Mouse (Mus musculus): ENCODE measurements at regions not wholly inside any gene's neighbourhood (a gene's known extent, or its start where the extent isn't known, plus 50 kb on each side); places are given as distances from the start of the nearest gene placed in this dataset.

DNA sequence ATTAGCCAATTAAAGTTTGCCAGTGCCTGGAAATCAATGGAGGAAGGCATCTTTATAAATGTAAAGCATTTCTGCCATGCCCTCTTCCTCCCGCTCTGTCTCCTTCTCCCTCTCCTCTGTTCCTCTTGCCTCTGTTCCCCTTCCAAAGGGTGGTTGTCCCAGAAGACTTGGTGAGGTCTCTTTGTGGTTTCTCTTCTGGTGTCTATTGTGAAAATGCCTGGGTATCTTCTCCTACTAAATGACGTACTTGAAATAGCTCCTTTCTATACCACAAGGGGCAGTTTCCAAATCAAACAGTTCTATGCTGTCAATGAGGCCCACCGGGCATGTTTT lies 202.1 kb downstream of the Cd47 start:
- ATAC-seq (replicated peaks; ENCODE audit: low FRiP score, poor library complexity, severe bottlenecking), result no peak

DNA sequence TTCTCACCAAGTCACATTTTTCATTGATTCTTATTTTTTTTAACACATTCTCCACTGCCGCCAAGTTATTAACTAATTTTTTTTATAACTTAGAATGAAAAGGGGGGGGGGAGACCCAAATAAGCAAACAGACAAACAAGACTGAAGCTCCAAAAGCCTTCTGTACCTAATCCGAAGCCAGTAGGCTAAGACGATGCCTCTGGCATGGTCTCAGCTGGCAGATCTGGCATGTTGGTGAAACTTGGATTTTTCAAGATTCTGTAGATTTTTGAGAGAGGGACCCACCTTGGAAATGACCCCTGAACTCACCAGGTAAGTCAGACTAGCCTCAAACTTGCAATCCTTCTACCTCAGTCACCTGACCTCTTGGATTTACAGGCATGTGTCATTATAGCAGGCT lies 208.7 kb downstream of the Cd47 start:
- no peak for ATAC-seq (replicated peaks; ENCODE audit: low FRiP score, poor library complexity, severe bottlenecking)

DNA sequence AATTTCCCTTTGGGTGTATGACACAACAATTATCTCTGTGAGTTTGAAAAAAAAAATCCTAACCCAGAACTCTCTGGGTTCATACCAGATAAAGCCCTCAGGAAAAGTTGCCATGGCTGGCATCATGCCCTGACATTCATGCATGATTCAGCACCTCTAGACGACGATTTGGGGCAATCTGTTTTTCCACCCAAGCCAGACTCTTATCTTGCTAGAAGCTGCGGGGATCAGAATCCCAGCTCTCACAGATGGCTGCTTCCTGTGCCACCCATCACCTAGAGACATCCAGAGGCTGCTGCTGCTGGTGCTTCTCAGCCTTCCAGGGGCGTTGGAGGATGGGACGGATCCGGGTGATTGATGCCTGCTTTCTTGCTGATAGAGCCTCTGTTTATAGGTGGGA lies 209.2 kb downstream of the Cd47 start:
- no peak for ATAC-seq (replicated peaks; ENCODE audit: low FRiP score, poor library complexity, severe bottlenecking)

DNA sequence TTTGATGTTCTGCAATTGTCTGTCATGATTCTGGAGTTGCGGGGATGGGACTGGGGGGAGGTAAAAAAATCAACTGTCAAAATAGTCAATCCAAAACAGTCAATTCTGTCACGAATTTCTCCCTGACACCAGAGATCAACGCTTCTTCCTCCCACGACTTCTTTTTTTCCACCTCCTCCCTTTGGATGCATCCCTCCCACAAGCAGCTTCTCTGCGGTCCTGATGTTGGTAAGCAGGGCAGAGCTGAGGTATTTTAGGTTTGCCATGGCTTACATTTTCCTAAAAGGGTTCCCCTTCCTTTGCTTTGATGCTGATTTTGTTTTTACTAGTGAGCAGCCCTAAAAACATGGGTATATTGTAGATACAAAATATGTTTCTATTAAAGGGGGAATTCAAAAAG lies 209.7 kb downstream of the Cd47 start:
- no peak for ATAC-seq (replicated peaks; ENCODE audit: low FRiP score, poor library complexity, severe bottlenecking)

DNA sequence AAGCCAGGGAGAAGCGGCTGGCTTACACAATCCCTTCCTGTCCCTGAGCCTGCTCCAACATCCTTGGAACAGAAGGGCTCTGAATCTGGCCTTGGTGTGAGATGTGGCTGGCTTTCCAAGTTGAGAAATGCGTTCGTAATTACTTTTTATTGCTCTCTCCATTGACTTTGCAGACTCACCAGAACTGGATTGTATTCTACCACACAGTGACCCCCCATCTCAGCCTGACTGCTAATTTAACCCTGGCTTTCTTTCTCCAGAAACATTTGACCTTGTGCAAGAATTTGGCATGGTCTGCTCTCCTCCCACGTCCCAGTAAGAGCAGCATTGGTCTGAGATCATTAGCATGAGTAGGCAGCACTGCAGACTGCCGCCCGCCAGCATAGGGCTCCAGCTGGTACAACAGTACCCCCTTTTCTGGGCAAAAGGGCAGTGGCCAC lies 210.2 kb downstream of the Cd47 start:
- no peak for ATAC-seq (replicated peaks; ENCODE audit: low FRiP score, poor library complexity, severe bottlenecking)

DNA sequence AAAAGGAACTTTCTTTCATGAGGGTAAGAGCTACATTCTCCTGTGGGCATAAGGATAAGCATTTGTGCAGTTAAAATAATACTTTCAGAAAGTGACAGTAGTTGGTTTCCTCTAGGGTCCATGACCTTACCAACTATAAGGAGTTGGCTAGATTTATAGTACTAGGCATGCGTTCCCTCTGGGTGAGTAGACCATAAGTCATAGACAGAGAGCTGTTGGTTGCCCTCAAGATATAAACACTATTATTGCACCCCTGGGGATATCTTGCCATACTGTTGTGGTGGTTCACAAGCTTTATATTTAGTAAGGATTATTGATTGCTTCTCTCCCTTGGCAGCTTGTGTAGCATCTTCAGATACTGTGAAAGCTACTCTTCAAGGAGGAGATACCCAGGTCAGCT lies 223.6 kb downstream of the Cd47 start:
- ATAC-seq (replicated peaks; ENCODE audit: low FRiP score, poor library complexity, severe bottlenecking), result no peak

DNA sequence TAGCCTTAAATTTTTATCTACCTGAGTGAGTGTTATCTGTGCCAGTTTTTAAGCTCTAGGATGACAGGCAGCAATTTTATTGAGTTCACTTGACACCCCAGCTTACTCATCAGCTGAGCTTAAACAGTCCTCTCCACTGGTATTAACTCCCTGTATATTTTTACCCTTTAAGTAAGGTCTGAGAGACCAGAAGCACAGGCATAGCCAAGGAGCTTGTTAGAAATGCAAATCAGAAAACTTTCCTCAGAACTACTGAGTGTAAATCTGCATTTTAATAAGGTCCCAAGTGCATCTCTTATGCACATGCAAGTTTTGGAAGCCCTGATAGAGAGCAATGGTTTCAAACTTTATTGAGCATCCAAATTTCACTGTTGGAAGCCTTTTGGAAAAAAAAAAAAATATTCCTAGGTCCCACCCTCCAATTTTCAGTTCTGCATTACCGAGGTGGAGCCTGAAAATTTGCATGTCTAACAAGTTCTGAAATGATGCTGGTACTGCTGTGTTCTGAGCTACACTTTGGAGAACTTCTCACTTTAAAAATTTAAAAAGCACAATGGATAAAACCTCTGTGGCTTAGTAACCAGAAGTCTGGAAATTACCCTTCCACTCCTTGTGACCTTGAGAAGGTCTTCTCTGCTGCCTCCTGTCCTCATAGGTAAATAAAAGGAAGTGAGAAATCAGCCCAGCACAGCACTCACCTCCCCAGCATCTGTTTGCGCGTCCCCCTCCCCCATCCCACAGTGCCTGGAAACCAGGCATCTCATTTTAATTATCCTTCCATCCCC lies 226.0 kb downstream of the Cd47 start:
- no peak for ATAC-seq (replicated peaks; ENCODE audit: low FRiP score, poor library complexity, severe bottlenecking)

DNA sequence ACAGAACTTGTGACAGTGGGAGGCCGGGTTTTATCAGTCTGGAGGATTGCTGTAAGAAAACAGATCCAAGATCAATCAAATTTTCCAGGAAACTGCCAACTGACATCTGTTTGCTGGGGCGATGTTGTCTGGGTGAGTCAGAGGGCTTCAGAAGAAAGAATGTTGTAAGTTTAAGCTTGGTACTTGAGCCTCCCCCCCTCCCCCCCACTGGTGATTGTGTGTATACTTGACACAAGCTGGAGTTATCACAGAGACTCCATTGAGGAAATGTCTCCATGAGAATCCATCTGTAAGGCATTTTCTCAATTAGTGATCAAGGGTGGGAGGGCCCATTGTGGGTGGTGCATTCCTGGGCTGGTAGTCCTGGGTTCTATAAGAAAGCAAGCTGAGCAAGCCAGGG lies 226.9 kb downstream of the Cd47 start:
- no peak for ATAC-seq (replicated peaks; ENCODE audit: low FRiP score, poor library complexity, severe bottlenecking)

DNA sequence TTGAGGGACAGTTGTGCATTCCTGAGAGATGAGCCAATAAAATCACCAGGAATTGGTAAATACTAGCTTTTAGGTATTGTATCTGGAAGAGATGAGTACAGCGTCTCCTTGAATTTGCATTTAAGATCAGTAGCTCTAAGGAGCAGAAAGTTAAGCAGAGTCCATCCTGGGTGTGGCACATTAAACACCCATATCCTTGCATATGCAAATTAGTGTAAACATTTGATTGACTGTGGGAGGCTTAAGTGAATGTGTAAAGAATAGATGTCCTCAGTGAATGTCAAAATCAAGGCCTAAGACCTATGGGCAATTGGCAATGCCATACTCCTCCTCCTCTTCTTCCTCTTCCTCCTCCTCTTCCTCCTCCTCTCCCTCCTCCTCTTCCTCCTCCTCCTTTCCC lies 229.4 kb downstream of the Cd47 start:
- no peak for ATAC-seq (replicated peaks; ENCODE audit: low FRiP score, poor library complexity, severe bottlenecking)

DNA sequence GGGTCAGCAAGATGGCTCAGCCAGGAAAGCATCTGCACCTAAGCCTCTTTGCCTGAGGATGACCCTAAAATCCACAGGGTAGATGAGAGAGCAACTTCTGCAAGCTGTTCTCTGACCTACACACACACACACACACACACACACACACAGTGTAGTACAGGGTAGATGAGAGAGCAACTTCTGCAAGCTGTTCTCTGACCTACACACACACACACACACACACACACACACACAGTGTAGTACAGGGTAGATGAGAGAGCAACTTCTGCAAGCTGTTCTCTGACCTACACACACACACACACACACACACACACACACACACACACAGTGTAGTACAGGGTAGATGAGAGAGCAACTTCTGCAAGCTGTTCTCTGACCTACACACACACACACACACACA lies 230.0 kb downstream of the Cd47 start:
- peak; percentile 42 for ATAC-seq (replicated peaks; ENCODE audit: low FRiP score, poor library complexity, severe bottlenecking)

DNA sequence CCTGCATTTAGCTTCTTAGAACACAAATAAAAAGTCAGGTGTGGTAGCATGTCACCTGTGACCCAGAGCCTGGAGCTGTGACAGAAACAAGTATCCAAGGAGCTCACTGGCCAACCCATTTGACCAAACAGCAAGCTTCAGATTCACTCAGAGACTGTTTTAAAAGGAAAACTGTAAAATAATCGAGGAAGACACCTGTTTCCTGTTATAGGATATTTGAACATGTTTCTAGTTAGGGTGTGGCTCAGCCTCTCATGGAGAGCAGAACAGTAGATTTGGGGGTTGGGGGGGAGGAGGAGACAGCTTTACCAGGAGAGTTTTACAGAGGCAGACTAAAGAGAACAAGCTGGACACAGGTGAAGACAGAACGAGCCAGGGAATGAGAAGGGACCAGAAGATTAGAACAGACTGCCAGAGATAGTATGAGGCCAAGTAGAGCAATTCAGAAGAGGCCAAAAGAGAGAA lies 230.6 kb downstream of the Cd47 start:
- no peak for ATAC-seq (replicated peaks; ENCODE audit: low FRiP score, poor library complexity, severe bottlenecking)

DNA sequence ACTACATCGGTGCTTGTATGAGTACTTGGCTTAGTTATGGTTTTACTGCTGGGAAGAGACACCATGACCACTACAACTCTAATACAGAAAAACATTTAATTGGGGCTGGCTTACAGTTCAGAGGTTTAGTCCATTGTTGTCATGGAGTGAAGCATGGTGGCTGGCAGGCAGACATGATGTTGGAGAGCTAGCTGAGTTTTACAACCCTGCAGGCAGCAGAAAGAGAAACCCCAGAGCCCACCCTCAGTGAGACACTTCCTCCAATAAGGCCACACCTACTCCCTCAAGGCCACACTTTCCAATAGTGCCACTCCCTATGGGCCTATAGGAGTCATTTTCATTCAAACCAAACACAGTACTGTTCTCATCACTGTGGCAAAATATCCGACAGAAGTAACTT lies 232.5 kb downstream of the Cd47 start:
- ATAC-seq (replicated peaks; ENCODE audit: low FRiP score, poor library complexity, severe bottlenecking), result no peak

DNA sequence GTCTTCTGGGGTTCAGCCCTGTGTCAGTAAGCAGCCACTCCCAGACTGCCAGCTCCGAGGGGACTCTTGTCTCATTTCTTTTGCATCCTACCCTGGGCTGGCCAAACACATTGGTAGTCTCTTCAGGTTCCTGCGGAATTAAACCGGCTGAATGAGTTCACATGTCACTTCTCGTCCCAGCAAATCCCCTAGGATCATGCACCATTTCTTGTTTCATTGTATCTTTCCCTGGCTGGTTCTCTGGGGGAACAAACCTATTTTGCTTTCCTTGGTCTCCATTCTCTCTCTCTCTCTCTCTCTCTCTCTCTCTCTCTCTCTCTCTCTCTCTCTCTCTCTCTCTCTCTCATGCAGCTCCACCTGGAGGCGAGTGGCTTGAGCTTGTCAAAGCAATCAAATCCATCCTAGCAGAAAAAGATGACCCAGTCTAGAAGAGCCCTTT lies 236.0 kb downstream of the Cd47 start:
- no peak for ATAC-seq (replicated peaks; ENCODE audit: low FRiP score, poor library complexity, severe bottlenecking)

DNA sequence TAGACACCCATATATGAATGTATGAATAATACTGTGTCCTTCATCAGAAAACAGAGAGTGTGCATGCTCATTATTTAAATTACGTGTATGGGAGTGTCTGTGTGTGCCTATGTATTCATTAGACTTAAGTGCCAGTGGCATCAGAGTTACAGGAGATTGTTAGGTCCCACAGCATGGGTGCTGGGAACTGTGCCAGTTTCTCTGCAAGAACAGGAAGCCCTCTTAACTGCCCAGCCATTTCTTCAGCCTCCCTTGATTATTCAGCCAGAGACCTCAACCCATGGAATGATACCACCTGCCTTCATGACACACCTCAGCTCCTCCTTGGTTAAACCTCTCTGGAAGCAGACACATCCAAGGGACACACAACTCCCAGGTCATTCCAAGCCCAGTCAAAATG lies 243.8 kb downstream of the Cd47 start:
- ATAC-seq (replicated peaks; ENCODE audit: low FRiP score, poor library complexity, severe bottlenecking), result no peak

DNA sequence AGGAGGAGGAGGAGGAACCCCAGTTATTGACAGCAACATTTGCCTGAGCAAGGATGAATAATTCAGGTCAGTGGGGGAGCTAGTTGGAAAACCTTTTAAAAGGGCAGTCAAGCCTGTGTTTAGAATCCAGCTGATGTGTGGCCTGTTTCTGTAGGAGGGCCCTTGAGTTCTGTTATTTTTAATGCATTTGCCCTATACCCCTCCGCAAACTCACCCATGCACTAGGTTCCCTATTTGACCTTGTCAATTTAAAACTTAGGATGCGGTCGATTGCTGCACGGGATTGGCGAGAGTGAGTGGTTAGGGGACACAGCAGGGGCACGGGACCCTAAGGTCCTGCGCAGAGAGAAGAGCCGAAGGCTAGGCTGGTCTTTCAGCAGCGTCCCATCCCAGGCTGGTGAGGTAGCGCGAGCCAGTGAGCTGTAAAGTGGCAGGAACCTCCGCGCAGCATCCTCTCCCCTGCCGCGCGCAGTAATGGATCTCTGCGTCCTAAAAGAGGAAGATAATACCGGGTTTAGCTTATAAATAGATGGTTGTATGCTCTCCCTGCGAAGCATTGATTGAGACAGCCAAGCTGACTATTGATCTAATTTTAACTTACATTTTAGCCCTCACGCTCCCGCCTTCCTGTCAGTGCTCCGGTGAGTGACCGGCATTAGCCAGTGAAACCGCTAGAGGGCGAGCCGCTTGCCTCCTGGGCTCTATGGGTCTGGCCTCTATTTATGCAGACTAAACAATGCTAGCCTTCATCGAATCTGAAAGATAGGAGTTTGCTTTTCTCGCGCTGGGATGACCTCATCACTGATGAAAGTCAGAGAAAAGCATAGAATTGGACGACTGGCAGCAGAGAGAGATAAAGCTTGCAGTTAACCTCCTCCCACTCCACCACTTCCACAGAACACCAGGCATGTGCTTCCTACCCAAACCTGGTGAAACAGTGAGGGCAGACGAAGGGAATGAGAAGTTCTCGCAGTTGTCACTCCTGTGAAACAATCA lies 245.5 kb downstream of the Cd47 start:
- peak; percentile 57; the same call in 1 of the 2 replicates for ATAC-seq (replicated peaks; ENCODE audit: low FRiP score, poor library complexity, severe bottlenecking)

DNA sequence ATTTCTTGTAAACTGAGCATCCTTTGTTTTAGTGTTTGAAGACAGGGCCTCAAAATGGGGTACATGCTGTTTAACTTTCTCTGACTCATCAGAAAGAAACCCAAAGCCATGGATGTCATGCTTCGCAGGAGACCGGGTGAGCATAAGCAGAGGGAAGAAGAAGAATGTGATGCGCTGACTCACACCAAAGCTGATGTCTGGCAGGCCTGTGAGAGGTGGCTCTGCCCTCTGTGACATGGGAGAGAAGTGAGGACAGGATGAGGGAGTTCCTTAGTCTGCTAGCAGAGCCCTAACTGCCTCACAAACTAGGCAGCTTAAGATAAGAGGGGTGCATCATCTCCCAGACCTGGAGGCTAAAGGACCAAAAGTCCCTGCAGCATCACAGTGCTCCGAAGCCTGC lies 263.2 kb downstream of the Cd47 start:
- ATAC-seq (replicated peaks; ENCODE audit: low FRiP score, poor library complexity, severe bottlenecking), result no peak

DNA sequence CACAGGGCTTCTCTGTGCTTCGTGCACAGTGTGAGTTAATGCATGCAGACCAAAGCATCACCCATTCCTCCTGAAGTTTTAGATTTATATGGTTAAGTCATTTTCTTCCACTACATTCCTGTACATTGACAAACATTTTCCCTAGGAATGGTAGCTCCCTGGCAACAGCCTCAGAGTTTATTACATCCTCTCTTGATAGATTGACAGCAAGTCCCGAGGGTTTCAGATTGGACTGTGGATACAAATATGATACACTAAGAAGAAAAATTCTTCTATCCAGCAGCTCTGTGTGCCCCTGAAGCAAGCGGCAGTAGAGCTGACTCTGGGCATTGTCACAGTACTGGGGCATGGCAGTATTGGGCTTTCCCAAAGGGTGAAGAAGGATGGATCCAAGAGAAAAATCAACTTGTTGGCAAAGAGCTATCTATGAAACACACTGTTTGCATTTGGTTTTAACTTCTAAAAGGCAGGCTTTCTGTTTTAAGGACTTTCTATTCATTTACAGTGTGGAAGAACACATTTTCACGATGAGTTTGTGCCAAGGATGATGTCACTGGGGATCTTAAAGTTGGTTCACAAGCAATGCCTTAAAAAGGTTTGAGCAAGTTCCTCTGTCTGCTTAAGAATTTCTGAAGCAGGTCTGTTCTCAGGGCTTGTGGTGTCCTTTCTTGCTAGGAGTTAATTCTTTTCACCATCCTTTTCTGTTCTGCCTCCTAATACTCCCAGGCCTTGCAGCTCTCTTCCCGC lies 265.2 kb downstream of the Cd47 start:
- ATAC-seq (replicated peaks; ENCODE audit: low FRiP score, poor library complexity, severe bottlenecking), result no peak

DNA sequence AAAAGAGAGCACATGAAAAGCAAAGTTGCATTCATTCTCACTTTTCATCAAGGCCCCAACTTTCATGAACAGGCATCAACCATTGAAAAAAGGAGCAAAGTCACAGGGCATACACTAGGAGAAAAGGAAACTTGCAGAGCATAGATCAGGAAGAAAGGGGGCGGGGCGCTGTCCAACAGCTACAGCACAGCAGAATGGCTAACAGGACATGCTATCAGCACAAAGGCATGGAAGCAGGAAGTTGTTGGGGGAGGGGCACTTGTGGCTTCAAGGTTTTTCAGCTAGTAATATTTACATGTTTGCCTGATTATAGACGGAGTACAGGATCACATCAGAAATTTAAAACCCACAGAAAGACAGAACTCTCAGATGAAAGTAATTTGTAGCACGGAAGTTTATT lies 268.7 kb downstream of the Cd47 start:
- 0 out of 2 replicates have a peak, but pooled peaks have one; percentile 42 for ATAC-seq (replicated peaks; ENCODE audit: low FRiP score, poor library complexity, severe bottlenecking)

DNA sequence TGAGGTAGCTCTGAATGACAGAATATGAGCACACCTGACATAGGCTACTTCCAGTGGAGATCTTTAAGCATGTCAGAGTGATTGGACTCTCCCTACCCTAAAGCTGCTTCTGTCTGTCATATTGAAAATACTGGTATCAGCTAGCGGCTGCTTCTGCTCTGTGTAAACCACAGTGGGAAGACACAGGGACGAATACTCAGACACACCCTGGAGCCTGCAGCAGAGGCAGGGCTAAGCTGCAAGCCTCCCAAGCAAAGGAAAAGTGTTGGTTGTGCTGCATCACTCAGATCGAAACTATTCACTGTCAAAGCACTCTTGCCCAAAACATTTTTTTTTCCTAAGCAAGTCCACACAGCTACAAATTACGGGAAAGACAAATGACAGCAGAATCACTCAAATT lies 270.4 kb downstream of the Cd47 start:
- no peak for ATAC-seq (replicated peaks; ENCODE audit: low FRiP score, poor library complexity, severe bottlenecking)

DNA sequence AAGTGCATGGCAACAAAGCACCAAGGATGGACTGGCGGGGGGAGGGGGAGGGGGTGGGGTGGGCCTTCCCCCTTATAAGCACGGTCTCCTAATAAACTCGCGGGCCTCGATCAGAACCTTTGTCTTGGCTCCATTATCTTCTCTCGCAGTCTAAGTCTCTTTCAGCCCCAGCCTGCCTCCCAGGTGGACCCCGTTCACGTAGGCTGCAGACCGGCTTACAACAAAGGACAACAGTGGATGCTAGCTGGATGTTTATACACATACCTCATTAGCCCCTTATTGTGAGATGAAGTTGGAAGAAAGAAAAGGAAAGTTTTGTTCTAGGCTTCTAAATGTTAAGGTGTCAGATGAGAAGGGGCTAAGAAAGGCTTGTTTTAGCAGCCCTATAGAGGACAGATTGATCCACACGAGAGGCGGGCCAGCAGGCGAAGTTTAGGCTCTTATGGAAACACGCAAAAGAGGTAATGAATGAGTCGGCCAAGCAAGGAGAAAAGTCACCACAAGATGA lies 272.6 kb downstream of the Cd47 start:
- ATAC-seq (replicated peaks; ENCODE audit: low FRiP score, poor library complexity, severe bottlenecking), result no peak

All from erythroid progenitor cell, adult 5-6 weeks (primary cell).